Mouse (Mus musculus) E14TG2a.4 (cell line): ENCODE measurements at regions not wholly inside any gene's neighbourhood (a gene's known extent, or its start where the extent isn't known, plus 50 kb on each side); places are given as distances from the start of the nearest gene placed in this dataset.

Source experiments
- CTCF ChIP-seq: conservative IDR thresholded peaks from 2 replicates; pipeline ENCODE4 v1.5.1; 2014; ENCODE audit warnings: low read length
- NANOG ChIP-seq: IDR thresholded peaks from 2 replicates; pipeline ENCODE4 v1.6.1; 2014; ENCODE audit warnings: borderline replicate concordance, low read length, mixed read lengths
- POU5F1 ChIP-seq: IDR thresholded peaks from 2 replicates; pipeline ENCODE4 v1.6.1; 2014; ENCODE audit warnings: low read length, borderline replicate concordance

GRCm38 (mm10) chr4:31419240-31419639, 544.7 kb upstream of the Map3k7 start:
- TF ChIP-seq CTCF (peak; percentile 62), NANOG (no peak), POU5F1 (no peak)
